Mouse (Mus musculus): ENCODE results near the gene Med21.

Med21 gene

GRCm38 (mm10) chr6:146678136-146679070 lies 36.1 kb downstream of the Med21 start:
- no peak for DNase-seq (ENCODE audit: low read depth)

GRCm38 (mm10) chr6:146683881-146684280 lies 41.5 kb downstream of the Med21 start:
- DNase-seq (ENCODE audit: low read depth), result no peak

GRCm38 (mm10) chr6:146685781-146686308 lies 43.5 kb downstream of the Med21 start:
- peak; percentile 32 for DNase-seq (ENCODE audit: low read depth)

- DNase-seq (ENCODE audit: low read depth), result no peak
Measured at GRCm38 (mm10) chr6:146686463-146687196, 44.3 kb downstream of the Med21 start.

GRCm38 (mm10) chr6:146688010-146688409 lies 45.7 kb downstream of the Med21 start:
- DNase-seq (ENCODE audit: low read depth), result no peak

- DNase-seq (ENCODE audit: low read depth), result no peak
Measured at GRCm38 (mm10) chr6:146688861-146689260, 46.5 kb downstream of the Med21 start.

GRCm38 (mm10) chr6:146697767-146698166 lies 55.4 kb downstream of the Med21 start:
- no peak for DNase-seq (ENCODE audit: low read depth)

GRCm38 (mm10) chr6:146698376-146698775 lies 56.0 kb downstream of the Med21 start:
- DNase-seq (ENCODE audit: low read depth), result no peak
